Mouse (Mus musculus): ENCODE measurements around the gene Gpx3. TPM values are rescaled to one million over a fixed set of nuclear protein-coding genes. Genes with fewer than 3 reads are reported as not detected.

The Gpx3 gene
- polyA plus RNA-seq, 1 experiment = 70.0 TPM

GRCm38 (mm10) chr11:54905086-54905485 lies 2.8 kb downstream of the Gpx3 start:
- Histone ChIP-seq H3K27me3 (ENCODE audit: control insufficient read depth, insufficient read depth, low read length) (peaks cover 2% of the 10 kb centered on the region), H3K4me3 (ENCODE audit: extremely low read depth, insufficient read depth, insufficient read length) (no peak overlapping the region), H3K27ac (ENCODE audit: insufficient read depth, low read length) (no peak overlapping the region), H3K4me1 (ENCODE audit: control insufficient read depth, insufficient read depth, insufficient read length) (no peaks in the 10 kb centered on the region; the same call in 1 of the 2 replicates), H3K36me3 (ENCODE audit: control insufficient read depth, insufficient read depth, low read length) (peaks cover 11% of the 10 kb centered on the region)
- no peak for TF ChIP-seq POLR2A (IDR thresholded peaks at IDR 0.05; ENCODE audit: low read depth, low read length)
- TF ChIP-seq CTCF (IDR thresholded peaks at IDR 0.05; ENCODE audit: extremely low read depth, insufficient read depth, insufficient read length, insufficient replicate concordance) = no peak
- WGBS = 94% methylated on average over 3 of the region's 3 CpGs
- DNase-seq (ENCODE audit: low read depth in 1 of 2, low spot score in 2 of 2) = no peak

DNA sequence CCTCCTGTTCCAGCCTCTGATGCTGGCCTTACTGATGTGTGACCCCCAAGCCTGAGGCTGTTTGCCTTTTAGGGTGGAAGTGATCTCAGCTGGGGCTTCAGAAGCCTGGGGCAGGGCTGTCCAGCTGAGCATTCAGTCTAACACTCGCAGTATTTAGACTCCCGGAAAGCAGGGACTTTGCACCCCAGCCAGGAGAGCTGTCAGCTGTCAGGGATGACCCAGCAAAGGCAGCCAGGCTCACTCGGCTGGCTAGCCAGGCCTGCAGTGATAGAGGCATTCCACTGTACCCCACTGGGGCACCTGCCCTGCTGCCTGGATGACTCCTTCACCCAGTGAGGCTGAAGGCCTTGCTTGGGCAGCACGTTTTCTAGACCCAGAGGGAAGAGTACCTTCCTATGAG lies 3.7 kb downstream of the Gpx3 start:
- Histone ChIP-seq H3K4me1 (ENCODE audit: control insufficient read depth, insufficient read depth, insufficient read length) (no peaks in the 10 kb centered on the region; the same call in 1 of the 2 replicates), H3K27me3 (ENCODE audit: control insufficient read depth, insufficient read depth, low read length) (peaks cover 2% of the 10 kb centered on the region), H3K27ac (ENCODE audit: insufficient read depth, low read length) (no peak overlapping the region), H3K36me3 (ENCODE audit: control insufficient read depth, insufficient read depth, low read length) (peaks cover 16% of the 10 kb centered on the region), H3K4me3 (ENCODE audit: extremely low read depth, insufficient read depth, insufficient read length) (no peak overlapping the region)
- DNase-seq (ENCODE audit: low read depth in 1 of 2, low spot score in 2 of 2) = no peak
- TF ChIP-seq POLR2A (IDR thresholded peaks at IDR 0.05; ENCODE audit: low read depth, low read length) (no peak), CTCF (IDR thresholded peaks at IDR 0.05; ENCODE audit: extremely low read depth, insufficient read depth, insufficient read length, insufficient replicate concordance) (no peak)
- WGBS = 82% methylated on average over 4 of the region's 4 CpGs

DNA sequence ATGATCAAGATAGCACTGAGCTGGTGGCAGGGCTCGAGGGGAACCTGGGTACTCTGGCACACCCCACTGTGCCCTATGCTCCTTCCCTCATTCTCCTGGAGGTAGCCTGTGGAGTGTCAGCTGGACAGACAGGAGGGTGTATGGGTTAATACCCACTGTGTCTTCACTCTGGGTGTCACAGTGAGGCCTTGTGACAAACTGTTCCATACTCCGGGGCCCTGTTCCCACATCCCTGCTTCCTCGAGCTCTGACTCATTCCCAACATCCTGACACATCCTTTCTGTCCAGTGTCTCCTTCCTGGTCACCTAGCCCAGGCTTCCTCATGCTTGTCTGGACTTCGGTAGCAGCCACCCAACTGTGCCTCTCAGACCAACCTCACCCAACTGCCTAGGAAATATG lies 4.2 kb downstream of the Gpx3 start:
- 70% methylated on average over 4 of the region's 4 CpGs for WGBS
- no peak for TF ChIP-seq CTCF (IDR thresholded peaks at IDR 0.05; ENCODE audit: extremely low read depth, insufficient read depth, insufficient read length, insufficient replicate concordance)
- H3K27me3 ChIP-seq (ENCODE audit: control insufficient read depth, insufficient read depth, low read length) = peaks cover 2% of the 10 kb centered on the region
- no peak overlapping the region for H3K4me3 ChIP-seq (ENCODE audit: extremely low read depth, insufficient read depth, insufficient read length)
- no peaks in the 10 kb centered on the region; the same call in 1 of the 2 replicates for H3K4me1 ChIP-seq (ENCODE audit: control insufficient read depth, insufficient read depth, insufficient read length)
- DNase-seq (ENCODE audit: low read depth in 1 of 2, low spot score in 2 of 2) = no peak
- H3K36me3 ChIP-seq (ENCODE audit: control insufficient read depth, insufficient read depth, low read length) = peaks cover 21% of the 10 kb centered on the region
- no peak overlapping the region for H3K27ac ChIP-seq (ENCODE audit: insufficient read depth, low read length)

GRCm38 (mm10) chr11:54907259-54907658 lies 5.0 kb downstream of the Gpx3 start:
- H3K27me3 ChIP-seq (ENCODE audit: control insufficient read depth, insufficient read depth, low read length) = peaks cover 2% of the 10 kb centered on the region
- no peak for DNase-seq (ENCODE audit: low read depth in 1 of 2, low spot score in 2 of 2)
- H3K27ac ChIP-seq (ENCODE audit: insufficient read depth, low read length) = no peak overlapping the region
- no peaks in the 10 kb centered on the region; the same call in 1 of the 2 replicates for H3K4me1 ChIP-seq (ENCODE audit: control insufficient read depth, insufficient read depth, insufficient read length)
- no peak overlapping the region for H3K4me3 ChIP-seq (ENCODE audit: extremely low read depth, insufficient read depth, insufficient read length)
- 90% methylated on average over 5 of the region's 5 CpGs for WGBS
- TF ChIP-seq CTCF (IDR thresholded peaks at IDR 0.05; ENCODE audit: extremely low read depth, insufficient read depth, insufficient read length, insufficient replicate concordance) = no peak
- TF ChIP-seq POLR2A (IDR thresholded peaks at IDR 0.05; ENCODE audit: low read depth, low read length) = no peak
- peaks cover 26% of the 10 kb centered on the region for H3K36me3 ChIP-seq (ENCODE audit: control insufficient read depth, insufficient read depth, low read length)

GRCm38 (mm10) chr11:54909273-54909672 lies 7.0 kb downstream of the Gpx3 start:
- no peaks in the 10 kb centered on the region for H3K27me3 ChIP-seq (ENCODE audit: control insufficient read depth, insufficient read depth, low read length)
- 89% methylated on average over 11 of the region's 11 CpGs for WGBS
- H3K4me1 ChIP-seq (ENCODE audit: control insufficient read depth, insufficient read depth, insufficient read length) = no peaks in the 10 kb centered on the region
- peaks cover 39% of the 10 kb centered on the region for H3K36me3 ChIP-seq (ENCODE audit: control insufficient read depth, insufficient read depth, low read length)
- H3K27ac ChIP-seq (ENCODE audit: insufficient read depth, low read length) = no peak overlapping the region
- TF ChIP-seq CTCF (IDR thresholded peaks at IDR 0.05; ENCODE audit: extremely low read depth, insufficient read depth, insufficient read length, insufficient replicate concordance) (no peak), POLR2A (IDR thresholded peaks at IDR 0.05; ENCODE audit: low read depth, low read length) (no peak)
- H3K4me3 ChIP-seq (ENCODE audit: extremely low read depth, insufficient read depth, insufficient read length) = no peak overlapping the region
- no peak for DNase-seq (ENCODE audit: low read depth in 1 of 2, low spot score in 2 of 2)

DNA sequence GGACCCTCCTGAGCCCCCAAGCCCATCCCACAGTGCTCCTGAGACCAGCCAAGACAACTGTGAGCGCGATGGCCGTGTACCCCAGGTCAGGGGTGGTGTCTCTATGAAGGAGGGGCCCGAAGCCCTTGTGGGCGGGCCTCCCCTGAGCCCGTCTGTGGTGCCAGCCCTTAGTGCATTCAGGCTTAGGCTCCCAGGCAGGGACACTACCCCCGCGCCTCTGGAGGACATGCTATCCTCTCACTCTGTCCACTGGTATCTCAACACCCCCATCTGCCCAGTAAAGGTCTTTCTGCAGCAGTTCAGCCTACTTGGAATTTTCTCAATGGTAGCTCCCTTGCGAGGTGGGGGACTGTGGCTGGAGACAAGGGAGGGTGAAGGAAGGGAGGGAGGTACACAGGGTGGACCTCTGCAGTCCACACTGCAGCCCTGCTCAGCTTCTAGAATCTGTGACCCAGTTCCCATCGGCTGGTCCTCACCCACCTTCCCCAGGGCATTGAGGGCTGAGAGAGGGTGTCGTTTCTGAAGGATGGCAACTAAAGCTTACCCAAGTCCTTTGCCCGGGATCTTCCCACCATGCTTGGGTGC lies 7.9 kb downstream of the Gpx3 start:
- Histone ChIP-seq H3K27ac (ENCODE audit: insufficient read depth, low read length) (no peak overlapping the region), H3K4me1 (ENCODE audit: control insufficient read depth, insufficient read depth, insufficient read length) (no peaks in the 10 kb centered on the region), H3K4me3 (ENCODE audit: extremely low read depth, insufficient read depth, insufficient read length) (no peak overlapping the region), H3K36me3 (ENCODE audit: control insufficient read depth, insufficient read depth, low read length) (peaks cover 48% of the 10 kb centered on the region), H3K27me3 (ENCODE audit: control insufficient read depth, insufficient read depth, low read length) (no peaks in the 10 kb centered on the region)
- no peak for TF ChIP-seq POLR2A (IDR thresholded peaks at IDR 0.05; ENCODE audit: low read depth, low read length)
- no peak for TF ChIP-seq CTCF (IDR thresholded peaks at IDR 0.05; ENCODE audit: extremely low read depth, insufficient read depth, insufficient read length, insufficient replicate concordance)
- DNase-seq (ENCODE audit: low read depth in 1 of 2, low spot score in 2 of 2) = no peak
- 93% methylated on average over 12 of the region's 12 CpGs for WGBS

DNA sequence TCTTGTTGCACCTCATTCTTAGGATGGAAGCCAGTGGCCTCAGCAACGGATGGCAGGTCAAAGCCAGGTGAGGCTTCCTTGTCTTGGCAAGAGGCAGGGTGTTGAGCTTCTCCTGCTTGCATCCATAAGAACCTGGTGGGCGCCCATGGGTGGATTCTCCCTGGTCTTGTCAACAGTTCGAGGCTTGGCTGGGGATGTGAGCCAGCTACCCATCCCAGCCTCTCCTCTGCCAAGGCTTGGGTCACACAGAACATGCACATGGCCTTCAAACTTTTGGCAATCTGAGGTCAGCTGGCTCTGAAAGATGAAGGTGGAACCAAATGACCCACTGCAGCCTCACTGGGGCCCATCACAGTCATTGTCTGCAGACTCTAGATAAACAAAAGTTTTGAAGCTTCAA lies 8.9 kb downstream of the Gpx3 start:
- H3K36me3 ChIP-seq (ENCODE audit: control insufficient read depth, insufficient read depth, low read length) = peaks cover 52% of the 10 kb centered on the region
- no peak overlapping the region for H3K27ac ChIP-seq (ENCODE audit: insufficient read depth, low read length)

More for the DNA sequence above, 8.9 kb downstream of the Gpx3 start:
- WGBS = 92% methylated on average over 3 of the region's 3 CpGs
- no peak for DNase-seq (ENCODE audit: low read depth in 1 of 2, low spot score in 2 of 2)
- Histone ChIP-seq H3K27me3 (ENCODE audit: control insufficient read depth, insufficient read depth, low read length) (no peaks in the 10 kb centered on the region), H3K4me3 (ENCODE audit: extremely low read depth, insufficient read depth, insufficient read length) (no peak overlapping the region), H3K4me1 (ENCODE audit: control insufficient read depth, insufficient read depth, insufficient read length) (no peaks in the 10 kb centered on the region)
- no peak for TF ChIP-seq POLR2A (IDR thresholded peaks at IDR 0.05; ENCODE audit: low read depth, low read length)
- TF ChIP-seq CTCF (IDR thresholded peaks at IDR 0.05; ENCODE audit: extremely low read depth, insufficient read depth, insufficient read length, insufficient replicate concordance) = no peak
